Mouse (Mus musculus) heart, embryonic 10.5 days (tissue): ENCODE results near the gene Drc3. TPM values are rescaled to one million over a fixed set of nuclear protein-coding genes. Genes with fewer than 3 reads are reported as not detected.

ENCODE experiments used
- DNase-seq: peaks from one replicate; pipeline ENCODE4 v3.0.0-alpha.2; 2017; ENCODE audit warnings: low spot score
- H3K27ac ChIP-seq: fragments of 300-500 bp; sonication (generic); 2 replicates; pipeline ENCODE4 v1.5.1; 2016; ENCODE audit warnings: mild to moderate bottlenecking
- H3K27me3 ChIP-seq: fragments of 300-500 bp; sonication (generic); 2 replicates; pipeline ENCODE4 v1.6.1; 2016; ENCODE audit warnings: mild to moderate bottlenecking; ENCODE audit not compliant: poor library complexity, insufficient read depth, severe bottlenecking
- H3K36me3 ChIP-seq: fragments of 300-500 bp; sonication (generic); 2 replicates; pipeline ENCODE4 v1.6.1; 2016; ENCODE audit warnings: mild to moderate bottlenecking, moderate library complexity
- H3K4me1 ChIP-seq: fragments of 300-500 bp; sonication (generic); 2 replicates; pipeline ENCODE4 v1.6.1; 2016; ENCODE audit warnings: mild to moderate bottlenecking
- H3K4me3 ChIP-seq: fragments of 300-500 bp; sonication (generic); 2 replicates; pipeline ENCODE4 v1.5.1; 2016; ENCODE audit warnings: mild to moderate bottlenecking, moderate library complexity
- H3K9me3 ChIP-seq: fragments of 300-500 bp; sonication (generic); 2 replicates; pipeline ENCODE4 v1.6.1; 2016; ENCODE audit warnings: mild to moderate bottlenecking, moderate library complexity
- WGBS: fragments of 180-500 bp; shearing (Covaris S2); methylation state at CpG from one replicate; pipeline ENCODE4 v1.1.7; 2016; 5-methylcytosine and 5-hydroxymethylcytosine counted together
- polyA plus RNA-seq: library from polyadenylated mRNA; unstranded; fragments of >200 nt; fragmentation: Nextera tagmentation; extraction: Ambion mirVana; gene quantifications from 2 replicates; pipeline ENCODE4 v1.2.1, GENCODE M21; 2016

Gene Drc3
- polyA plus RNA-seq, 1 experiment from 2014 or later, result 1.0 TPM

- 63% methylated on average over 2 of the region's 2 CpGs for WGBS
- Histone ChIP-seq H3K9me3 (no peaks in the 10 kb centered on the region), H3K36me3 (no peaks in the 10 kb centered on the region), H3K4me1 (peaks cover 22% of the 10 kb centered on the region), H3K27ac (0 out of 2 replicates have a peak overlapping the region, but pooled peaks have one; percentile 88), H3K27me3 (no peaks in the 10 kb centered on the region), H3K4me3 (peak overlapping the region; percentile 82)
- no peak for DNase-seq
Measured at GRCm38 (mm10) chr11:60351388-60351787, 1.7 kb upstream of the Drc3 start.

GRCm38 (mm10) chr11:60351925-60352371, 1.2 kb upstream of the Drc3 start:
- no peaks in the 10 kb centered on the region for H3K9me3 ChIP-seq
- peak overlapping the region; percentile 82 for H3K4me3 ChIP-seq
- 10% methylated on average over 11 of the region's 11 CpGs for WGBS
- H3K27me3 ChIP-seq, result no peaks in the 10 kb centered on the region
- no peak for DNase-seq
- H3K4me1 ChIP-seq, result peaks cover 22% of the 10 kb centered on the region
- H3K27ac ChIP-seq, result peak overlapping the region; percentile 88
- no peaks in the 10 kb centered on the region for H3K36me3 ChIP-seq

- Histone ChIP-seq H3K9me3 (no peaks in the 10 kb centered on the region), H3K4me3 (no peak overlapping the region), H3K27me3 (no peaks in the 10 kb centered on the region), H3K27ac (no peak overlapping the region), H3K4me1 (peaks cover 20% of the 10 kb centered on the region), H3K36me3 (no peaks in the 10 kb centered on the region)
- 79% methylated on average over 2 of the region's 2 CpGs for WGBS
- DNase-seq, result no peak
Measured at GRCm38 (mm10) chr11:60355952-60356351, 2.8 kb downstream of the Drc3 start.

GRCm38 (mm10) chr11:60357116-60357515, 4.0 kb downstream of the Drc3 start:
- Histone ChIP-seq H3K4me3 (no peak overlapping the region), H3K27me3 (no peaks in the 10 kb centered on the region), H3K36me3 (no peaks in the 10 kb centered on the region), H3K9me3 (no peaks in the 10 kb centered on the region), H3K27ac (no peak overlapping the region), H3K4me1 (peaks cover 10% of the 10 kb centered on the region)
- no peak for DNase-seq
- WGBS, result 52% methylated on average over 1 of the region's 1 CpGs

- DNase-seq, result no peak
- Histone ChIP-seq H3K4me1 (peaks cover 7% of the 10 kb centered on the region; the same call in 1 of the 2 replicates), H3K27me3 (0 out of 2 replicates have a peak, but pooled peaks cover under 1% of the 10 kb centered on the region), H3K4me3 (no peak overlapping the region), H3K27ac (no peak overlapping the region), H3K36me3 (no peaks in the 10 kb centered on the region), H3K9me3 (no peaks in the 10 kb centered on the region)
- 75% methylated on average over 7 of the region's 7 CpGs for WGBS
Measured at GRCm38 (mm10) chr11:60358548-60358947, 5.4 kb downstream of the Drc3 start.

- Histone ChIP-seq H3K4me3 (no peak overlapping the region), H3K4me1 (peaks cover 7% of the 10 kb centered on the region; the same call in 1 of the 2 replicates), H3K27me3 (0 out of 2 replicates have a peak, but pooled peaks cover 5% of the 10 kb centered on the region), H3K9me3 (no peaks in the 10 kb centered on the region), H3K27ac (no peak overlapping the region), H3K36me3 (no peaks in the 10 kb centered on the region)
- no peak for DNase-seq
- 63% methylated on average over 5 of the region's 5 CpGs for WGBS
Measured at GRCm38 (mm10) chr11:60359138-60359537, 6.0 kb downstream of the Drc3 start.

- WGBS, result 79% methylated on average over 1 of the region's 1 CpGs
- H3K36me3 ChIP-seq, result no peaks in the 10 kb centered on the region
- no peak overlapping the region for H3K27ac ChIP-seq
- H3K27me3 ChIP-seq, result 0 out of 2 replicates have a peak, but pooled peaks cover 5% of the 10 kb centered on the region
- H3K4me3 ChIP-seq, result no peak overlapping the region
- peaks cover 7% of the 10 kb centered on the region; the same call in 1 of the 2 replicates for H3K4me1 ChIP-seq
- DNase-seq, result no peak
- no peaks in the 10 kb centered on the region for H3K9me3 ChIP-seq
Measured at GRCm38 (mm10) chr11:60359936-60360335, 6.8 kb downstream of the Drc3 start.

GRCm38 (mm10) chr11:60360631-60361201, 7.6 kb downstream of the Drc3 start:
- 66% methylated on average over 5 of the region's 5 CpGs for WGBS
- DNase-seq, result no peak
- Histone ChIP-seq H3K4me1 (peaks cover 9% of the 10 kb centered on the region), H3K4me3 (no peak overlapping the region), H3K27me3 (0 out of 2 replicates have a peak, but pooled peaks cover 5% of the 10 kb centered on the region), H3K9me3 (no peaks in the 10 kb centered on the region), H3K36me3 (no peaks in the 10 kb centered on the region), H3K27ac (no peak overlapping the region)

GRCm38 (mm10) chr11:60366239-60367019, 13.3 kb downstream of the Drc3 start:
- no peaks in the 10 kb centered on the region for H3K36me3 ChIP-seq
- 0 out of 2 replicates have a peak, but pooled peaks cover 5% of the 10 kb centered on the region for H3K27me3 ChIP-seq
- H3K9me3 ChIP-seq, result no peaks in the 10 kb centered on the region
- DNase-seq, result no peak
- WGBS, result 20% methylated on average over 16 of the region's 16 CpGs
- peak overlapping the region; percentile 85 for H3K27ac ChIP-seq
- peak overlapping the region; percentile 15; the same call in 1 of the 2 replicates for H3K4me3 ChIP-seq
- H3K4me1 ChIP-seq, result peaks cover 18% of the 10 kb centered on the region

- Histone ChIP-seq H3K4me1 (peaks cover 18% of the 10 kb centered on the region), H3K9me3 (no peaks in the 10 kb centered on the region), H3K27me3 (0 out of 2 replicates have a peak, but pooled peaks cover 5% of the 10 kb centered on the region), H3K4me3 (no peak overlapping the region), H3K27ac (no peak overlapping the region), H3K36me3 (no peaks in the 10 kb centered on the region)
- DNase-seq, result no peak
- WGBS, result 54% methylated on average over 3 of the region's 3 CpGs
Measured at GRCm38 (mm10) chr11:60367256-60367655, 14.1 kb downstream of the Drc3 start.

- Histone ChIP-seq H3K4me1 (peaks cover 18% of the 10 kb centered on the region), H3K27me3 (0 out of 2 replicates have a peak, but pooled peaks cover 1% of the 10 kb centered on the region), H3K9me3 (no peaks in the 10 kb centered on the region), H3K36me3 (no peaks in the 10 kb centered on the region), H3K4me3 (no peak overlapping the region), H3K27ac (no peak overlapping the region)
- DNase-seq, result no peak
- 78% methylated on average over 4 of the region's 4 CpGs for WGBS
Measured at GRCm38 (mm10) chr11:60368909-60369308, 15.8 kb downstream of the Drc3 start.

GRCm38 (mm10) chr11:60369448-60369847, 16.3 kb downstream of the Drc3 start:
- H3K27ac ChIP-seq, result no peak overlapping the region
- H3K4me1 ChIP-seq, result peaks cover 18% of the 10 kb centered on the region
- DNase-seq, result no peak
- whole genome bisulfite sequencing, result 79% methylated on average over 4 of the region's 4 CpGs
- H3K9me3 ChIP-seq, result no peaks in the 10 kb centered on the region
- H3K36me3 ChIP-seq, result no peaks in the 10 kb centered on the region
- H3K27me3 ChIP-seq, result no peaks in the 10 kb centered on the region
- H3K4me3 ChIP-seq, result no peak overlapping the region

- Histone ChIP-seq H3K4me3 (no peak overlapping the region), H3K27me3 (no peaks in the 10 kb centered on the region), H3K27ac (no peak overlapping the region), H3K4me1 (peaks cover 18% of the 10 kb centered on the region), H3K9me3 (no peaks in the 10 kb centered on the region), H3K36me3 (no peaks in the 10 kb centered on the region)
- WGBS, result 84% methylated on average over 13 of the region's 13 CpGs
- DNase-seq, result no peak
Measured at GRCm38 (mm10) chr11:60370431-60370830, 17.3 kb downstream of the Drc3 start.
